ENCODE assay signal across 9 mouse cellular contexts in the genomic region with DNA sequence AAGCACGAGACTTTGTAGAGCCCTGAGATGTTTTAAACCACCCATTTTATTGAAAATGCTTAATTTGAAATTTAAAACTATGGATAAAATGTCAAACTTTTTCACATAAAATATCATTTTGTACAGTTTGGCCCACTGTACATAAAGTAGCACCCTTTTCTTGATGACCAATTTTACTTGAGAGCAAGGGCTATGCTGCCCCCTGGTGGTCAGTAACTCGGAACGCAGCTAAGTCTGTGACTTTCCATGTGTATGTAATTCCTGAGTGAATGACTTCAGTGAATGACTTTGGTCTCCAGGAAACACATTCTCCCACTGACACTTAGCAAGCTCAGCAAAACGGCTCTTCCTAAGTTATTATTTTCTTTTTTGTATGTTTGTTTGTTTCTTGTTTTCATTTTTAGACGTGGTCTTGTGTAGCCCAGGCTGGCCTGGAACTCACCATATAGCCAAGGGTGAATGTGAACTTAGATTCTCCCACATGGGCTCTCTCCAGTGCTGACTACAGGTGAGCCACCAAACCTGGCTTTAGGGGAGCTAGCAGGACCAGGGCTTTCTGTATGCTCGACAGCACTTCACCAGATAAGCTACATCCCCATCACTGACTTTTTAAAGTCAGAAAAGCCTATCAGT. TPM values are rescaled to one million over a fixed set of nuclear protein-coding genes. Genes with fewer than 3 reads are reported as not detected.
DNase-seq lines count a peak whose midpoint lies in the region; ATAC-seq and TF ChIP-seq lines count a peak whose summit lies in the region.
"Had no signal": no experiment of that assay in that cellular context is flagged by ENCODE, and none has a peak within 500 bp of the region (broad histone marks: within the 10 kb centered on the region; RNA-seq: fewer than 3 reads in every experiment).

No protein-coding gene starts in this region.

- TF ChIP-seq CTCF in liver, postnatal 0 days (IDR thresholded peaks at IDR 0.05; ENCODE audit: low read depth) = peak; percentile 93

- H3K4me3 ChIP-seq in liver, postnatal 0 days (ENCODE audit: low read depth, low read length) = no peak overlapping the region
- H3K4me3 ChIP-seq: liver, embryonic 15.5 days had no signal

- no peaks in the 10 kb centered on the region for H3K4me1 ChIP-seq in liver, postnatal 0 days (ENCODE audit: insufficient read depth)
- H3K4me1 ChIP-seq: liver, embryonic 15.5 days had no signal

- no peak overlapping the region for H3K27ac ChIP-seq in liver, postnatal 0 days (ENCODE audit: low read depth)
- H3K27ac ChIP-seq: liver, embryonic 15.5 days had no signal

- TF ChIP-seq EP300 in liver, postnatal 0 days (IDR thresholded peaks at IDR 0.05; ENCODE audit: low read depth) = no peak

- no peaks in the 10 kb centered on the region for H3K27me3 ChIP-seq in liver, postnatal 0 days (ENCODE audit: insufficient read depth, low read length)
- H3K27me3 ChIP-seq: liver, embryonic 15.5 days had no signal

- no peaks in the 10 kb centered on the region for H3K9me3 ChIP-seq in liver, postnatal 0 days (ENCODE audit: low read length)
- H3K9me3 ChIP-seq: liver, embryonic 15.5 days had no signal

- peaks cover 26% of the 10 kb centered on the region for H3K36me3 ChIP-seq in liver, postnatal 0 days (replicated peaks; ENCODE audit: insufficient read depth, low read length)

- DNase-seq in CD4-positive helper T cell, adult 2 months (ENCODE audit: low read depth, low spot score) = peak; percentile 73
- peak; percentile 64 for DNase-seq in MEL-GATA-1-ER (ENCODE audit: extremely low read depth, low read depth)
- peak; percentile 60 for DNase-seq in cerebellum, adult 8-10 months
- peak; percentile 26 to 50 for DNase-seq in frontal cortex, postnatal 10 days (ENCODE audit: low spot score in 2 of 2)
- DNase-seq in kidney, postnatal 10 days = peak; percentile 84
- DNase-seq in liver, postnatal 0 days = peak; percentile 70
- DNase-seq in retina, postnatal 7 days (ENCODE audit: low read depth, low spot score) = peak; percentile 69
- peak; percentile 65 for DNase-seq in urinary bladder, postnatal 25 days (ENCODE audit: low spot score)

- H3K9ac ChIP-seq in liver, postnatal 0 days (replicated peaks) = no peak overlapping the region
- H3K9ac ChIP-seq: liver, embryonic 15.5 days had no signal

- 37% methylated on average over 6 of the region's 6 CpGs for WGBS in liver, postnatal 0 days (ENCODE audit: insufficient replicate concordance)

- H3K4me2 ChIP-seq in liver, postnatal 0 days (ENCODE audit: low read depth, low read length) = no peak overlapping the region
- H3K4me2 ChIP-seq: liver, embryonic 15.5 days had no signal

- no peak for ATAC-seq in liver, postnatal 0 days

RNA-seq across cellular contexts. Expression of a gene that starts 30.1 kb away (rescaled TPM):
- polyA plus RNA-seq in liver, postnatal 0 days (2015; fragmentation: Nextera tagmentation; extraction: Ambion mirVana) = 0.02 and 0.04 TPM in 2 replicates

RNA-seq across cellular contexts. Expression of a gene that starts 30.2 kb away (rescaled TPM):
- not detected in 2 replicates for polyA plus RNA-seq in liver, postnatal 0 days (2015; fragmentation: Nextera tagmentation; extraction: Ambion mirVana)
- polyA plus RNA-seq: liver, embryonic 15.5 days had no signal

RNA-seq across cellular contexts. Expression of a gene that starts 39.5 kb away (rescaled TPM):
- polyA plus RNA-seq in liver, postnatal 0 days (2015; fragmentation: Nextera tagmentation; extraction: Ambion mirVana) = 12.6 and 16.9 TPM in 2 replicates

RNA-seq across cellular contexts. Expression of a gene that starts 39.8 kb away (rescaled TPM):
- 7.7 and 9.2 TPM in 2 replicates for polyA plus RNA-seq in liver, postnatal 0 days (2015; fragmentation: Nextera tagmentation; extraction: Ambion mirVana)
